8 mouse cellular contexts compared by ENCODE assay signal in genomic region chr5:140336680-140337079, GRCm38 (mm10). TPM values are rescaled to one million over a fixed set of nuclear protein-coding genes. Genes with fewer than 3 reads are reported as not detected.
DNase-seq lines count a peak whose midpoint lies in the region; ATAC-seq and TF ChIP-seq lines count a peak whose summit lies in the region.

No protein-coding gene starts in this region.

- 74% methylated on average over 1 of the region's 1 CpGs for WGBS in kidney, postnatal 0 days
- whole genome bisulfite sequencing in kidney, embryonic 15.5 days: 88% methylated on average over 1 of the region's 1 CpGs
- 75% methylated on average over 1 of the region's 1 CpGs for WGBS in midbrain, postnatal 0 days

- H3K27ac ChIP-seq in kidney, postnatal 0 days: no peak overlapping the region
- H3K27ac ChIP-seq in kidney, embryonic 15.5 days: no peak overlapping the region
- H3K27ac ChIP-seq in midbrain, postnatal 0 days (ENCODE audit: low read depth, low read length): no peak overlapping the region

- peak; percentile 54 for DNase-seq in adrenal gland, postnatal 14 days
- no peak for DNase-seq in adrenal gland, adult 8-10 months
- DNase-seq in kidney, postnatal 0 days (ENCODE audit: low spot score): peak; percentile 58
- DNase-seq in B cell, adult 2 months: peak; percentile 67 to 70
- peak; percentile 44 for DNase-seq in embryo, embryonic 11 days
- peak; percentile 37 for DNase-seq in midbrain, postnatal 0 days (ENCODE audit: low spot score)
- no peak for DNase-seq in c-Kit-positive CD71-positive TER-119-positive erythroid progenitor cells, embryonic 14.5 days (ENCODE audit: low spot score)

- H3K4me2 ChIP-seq in kidney, postnatal 0 days (ENCODE audit: low read length): no peak overlapping the region
- no peak overlapping the region for H3K4me2 ChIP-seq in kidney, embryonic 15.5 days
- H3K4me2 ChIP-seq in midbrain, postnatal 0 days (ENCODE audit: low read depth, low read length, poor library complexity, severe bottlenecking): no peak overlapping the region

- H3K4me3 ChIP-seq in kidney, postnatal 0 days (replicated peaks; ENCODE audit: low read depth, low read length): no peak overlapping the region
- no peak overlapping the region for H3K4me3 ChIP-seq in kidney, embryonic 15.5 days (replicated peaks)
- H3K4me3 ChIP-seq in midbrain, postnatal 0 days (ENCODE audit: low read depth, low read length): no peak overlapping the region

- no peaks in the 10 kb centered on the region for H3K9me3 ChIP-seq in kidney, postnatal 0 days (replicated peaks; ENCODE audit: low read length)
- H3K9me3 ChIP-seq in kidney, embryonic 15.5 days (replicated peaks): no peaks in the 10 kb centered on the region
- no peaks in the 10 kb centered on the region for H3K9me3 ChIP-seq in midbrain, postnatal 0 days (ENCODE audit: low read length)

- TF ChIP-seq CTCF in kidney, postnatal 0 days (IDR thresholded peaks at IDR 0.05; ENCODE audit: low read depth): peak; percentile 79
- TF ChIP-seq CTCF in midbrain, postnatal 0 days (IDR thresholded peaks at IDR 0.05): peak; percentile 83

- ATAC-seq in kidney, postnatal 0 days (replicated peaks; ENCODE audit: low FRiP score, low read depth): no peak
- no peak for ATAC-seq in kidney, embryonic 15.5 days (replicated peaks; ENCODE audit: low FRiP score)
- no peak for ATAC-seq in midbrain, postnatal 0 days (ENCODE audit: low FRiP score)

- H3K27me3 ChIP-seq in kidney, postnatal 0 days (ENCODE audit: insufficient read depth, low read length): no peaks in the 10 kb centered on the region
- no peaks in the 10 kb centered on the region for H3K27me3 ChIP-seq in kidney, embryonic 15.5 days
- H3K27me3 ChIP-seq in midbrain, postnatal 0 days (ENCODE audit: insufficient read depth, low read length): no peaks in the 10 kb centered on the region

- H3K36me3 ChIP-seq in kidney, postnatal 0 days (ENCODE audit: insufficient read depth, low read length): peaks cover 22% of the 10 kb centered on the region
- H3K36me3 ChIP-seq in kidney, embryonic 15.5 days: peaks cover 54% of the 10 kb centered on the region
- peaks cover 24% of the 10 kb centered on the region for H3K36me3 ChIP-seq in midbrain, postnatal 0 days (ENCODE audit: insufficient read depth, low read length)

- no peak overlapping the region for H3K9ac ChIP-seq in kidney, postnatal 0 days (ENCODE audit: low read depth, low read length)
- no peak overlapping the region for H3K9ac ChIP-seq in kidney, embryonic 15.5 days
- no peak overlapping the region for H3K9ac ChIP-seq in midbrain, postnatal 0 days (replicated peaks; ENCODE audit: low read length, poor library complexity, severe bottlenecking)

- no peaks in the 10 kb centered on the region for H3K4me1 ChIP-seq in kidney, postnatal 0 days (replicated peaks; ENCODE audit: insufficient read depth, low read length)
- peaks cover 6% of the 10 kb centered on the region; the same call in 1 of the 2 replicates for H3K4me1 ChIP-seq in kidney, embryonic 15.5 days
- no peaks in the 10 kb centered on the region for H3K4me1 ChIP-seq in midbrain, postnatal 0 days (ENCODE audit: insufficient read depth, low read length)

RNA-seq across cellular contexts. Expression of gene Mrm2, which starts 5.0 kb away (rescaled TPM):
- total RNA-seq in adrenal gland, postnatal 14 days (2021): 11.2 and 13.9 TPM in 2 replicates
- 10 to 100 TPM; 18.8 to 22.4 (median 21.2) TPM for total RNA-seq in adrenal gland, adult 8-10 months (2022)
- polyA plus RNA-seq in kidney, postnatal 0 days (2015; fragmentation: Nextera tagmentation; extraction: Ambion mirVana): 17.2 and 17.3 TPM in 2 replicates
- 20.0 and 21.0 TPM in 2 replicates for polyA plus RNA-seq in kidney, embryonic 15.5 days (2015; fragmentation: Nextera tagmentation; extraction: Ambion mirVana)
- 9.9 and 15.1 TPM in 2 replicates for total RNA-seq in midbrain, postnatal 0 days (2014; rRNA removed)
- 14.7 and 16.2 TPM in 2 replicates for polyA plus RNA-seq in midbrain, postnatal 0 days (2015; fragmentation: Nextera tagmentation; extraction: Ambion mirVana)

RNA-seq across cellular contexts. Expression of gene Nudt1, which starts 15.2 kb away (rescaled TPM):
- 15.9 and 21.1 TPM in 2 replicates for total RNA-seq in adrenal gland, postnatal 14 days (2021)
- 10 to 100 TPM; 16.3 to 25.3 (median 22.0) TPM for total RNA-seq in adrenal gland, adult 8-10 months (2022)
- 39.9 and 42.1 TPM in 2 replicates for polyA plus RNA-seq in kidney, postnatal 0 days (2015; fragmentation: Nextera tagmentation; extraction: Ambion mirVana)
- polyA plus RNA-seq in kidney, embryonic 15.5 days (2015; fragmentation: Nextera tagmentation; extraction: Ambion mirVana): 54.8 and 60.1 TPM in 2 replicates
- total RNA-seq in midbrain, postnatal 0 days (2014; rRNA removed): 7.6 and 10.5 TPM in 2 replicates
- polyA plus RNA-seq in midbrain, postnatal 0 days (2015; fragmentation: Nextera tagmentation; extraction: Ambion mirVana): 16.6 and 17.9 TPM in 2 replicates

RNA-seq across cellular contexts. Expression of gene Mad1l1, which starts 15.3 kb away (rescaled TPM):
- 19.1 and 21.5 TPM in 2 replicates for total RNA-seq in adrenal gland, postnatal 14 days (2021)
- total RNA-seq in adrenal gland, adult 8-10 months (2022): 10 to 100 TPM; 16.3 to 28.0 (median 21.1) TPM
- polyA plus RNA-seq in kidney, postnatal 0 days (2015; fragmentation: Nextera tagmentation; extraction: Ambion mirVana): 25.8 and 31.5 TPM in 2 replicates
- 46.5 and 53.0 TPM in 2 replicates for polyA plus RNA-seq in kidney, embryonic 15.5 days (2015; fragmentation: Nextera tagmentation; extraction: Ambion mirVana)
- total RNA-seq in midbrain, postnatal 0 days (2014; rRNA removed): 25.9 and 28.5 TPM in 2 replicates
- polyA plus RNA-seq in midbrain, postnatal 0 days (2015; fragmentation: Nextera tagmentation; extraction: Ambion mirVana): 33.5 and 34.0 TPM in 2 replicates

RNA-seq across cellular contexts. Expression of gene Snx8, which starts 52.4 kb away (rescaled TPM):
- 17.7 and 26.1 TPM in 2 replicates for total RNA-seq in adrenal gland, postnatal 14 days (2021)
- 10 to 100 TPM; 14.8 to 21.0 (median 18.5) TPM for total RNA-seq in adrenal gland, adult 8-10 months (2022)
- polyA plus RNA-seq in kidney, postnatal 0 days (2015; fragmentation: Nextera tagmentation; extraction: Ambion mirVana): 28.8 and 31.8 TPM in 2 replicates
- polyA plus RNA-seq in kidney, embryonic 15.5 days (2015; fragmentation: Nextera tagmentation; extraction: Ambion mirVana): 25.3 and 27.0 TPM in 2 replicates
- 78.4 and 86.8 TPM in 2 replicates for total RNA-seq in midbrain, postnatal 0 days (2014; rRNA removed)
- 46.9 and 48.9 TPM in 2 replicates for polyA plus RNA-seq in midbrain, postnatal 0 days (2015; fragmentation: Nextera tagmentation; extraction: Ambion mirVana)

Comparison
In these comparisons a context has a peak if more than half of its experiments do, and no peak if none do; other contexts are left out.
1. DNase-seq: peak in adrenal gland, postnatal 14 days (single experiment), kidney, postnatal 0 days (single experiment), B cell, adult 2 months (2 of 2), embryo, embryonic 11 days (single experiment) and midbrain, postnatal 0 days (single experiment); none in adrenal gland, adult 8-10 months (single experiment) and c-Kit-positive CD71-positive TER-119-positive erythroid progenitor cells, embryonic 14.5 days (single experiment).